Mouse (Mus musculus): ENCODE data around the gene Rhag. TPM values are rescaled to one million over a fixed set of nuclear protein-coding genes. Genes with fewer than 3 reads are reported as not detected.

Rhag gene
- polyA plus RNA-seq, 1 experiment from 2014 or later, result 0.82 TPM

DNA sequence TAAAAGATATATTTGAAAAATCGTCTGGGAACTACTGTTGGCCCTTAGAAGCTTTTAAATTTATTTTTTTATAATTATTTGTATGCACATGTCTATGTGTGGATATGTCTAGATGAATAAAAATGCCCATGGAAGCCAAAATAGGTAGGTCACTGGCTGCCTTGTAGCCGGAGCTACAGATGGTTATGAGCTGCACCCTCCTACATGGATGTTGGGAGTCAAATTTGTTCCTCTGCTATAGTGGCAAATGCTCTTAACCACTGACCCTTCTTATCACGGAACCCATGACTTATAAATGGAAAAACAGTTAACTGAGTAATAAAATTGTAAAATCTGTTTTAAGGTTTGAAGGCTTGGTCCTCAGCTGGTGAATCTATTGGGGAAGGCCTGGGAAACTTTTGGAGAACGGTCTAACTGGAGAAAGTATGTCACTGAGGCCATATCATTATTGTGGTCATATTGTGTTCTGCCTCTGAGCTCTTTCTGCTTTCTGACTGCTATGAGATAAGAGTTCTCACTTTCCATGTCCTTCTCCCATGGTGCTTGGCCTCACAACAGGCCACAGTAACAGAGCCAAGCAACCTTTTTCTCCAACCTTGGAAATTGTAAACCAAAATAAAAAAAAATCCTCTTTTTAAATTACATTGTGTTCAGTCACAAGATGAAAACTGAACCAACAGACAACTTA is 77.1 kb downstream of the Rhag start:
- Histone ChIP-seq H3K36me3 (ENCODE audit: insufficient read depth) (no peaks in the 10 kb centered on the region), H3K4me2 (no peak overlapping the region), H3K4me3 (ENCODE audit: low read depth, low read length) (no peak overlapping the region), H3K9me3 (ENCODE audit: low read depth, low read length) (no peaks in the 10 kb centered on the region), H3K27me3 (ENCODE audit: insufficient read depth, low read length) (no peaks in the 10 kb centered on the region), H3K4me1 (ENCODE audit: insufficient read depth) (no peaks in the 10 kb centered on the region), H3K9ac (no peak overlapping the region), H3K27ac (ENCODE audit: low read depth) (no peak overlapping the region)
- DNase-seq, result no peak
- 80% methylated on average over 4 of the region's 4 CpGs for WGBS
- ATAC-seq (ENCODE audit: insufficient read depth), result no peak
- TF ChIP-seq CTCF (IDR thresholded peaks at IDR 0.05; ENCODE audit: low read depth), result no peak

Other genes starting within 250 kb of the Rhag start
- not detected in 2 replicates for gene Esp6, start 249.6 kb upstream of the Rhag start, polyA plus RNA-seq (2014; fragmentation: Nextera tagmentation; extraction: Ambion mirVana)
- gene Esp4, start 212.5 kb upstream of the Rhag start, polyA plus RNA-seq (2014; fragmentation: Nextera tagmentation; extraction: Ambion mirVana), result not detected in 2 replicates
- not detected in 2 replicates for gene Esp3, start 179.1 kb upstream of the Rhag start, polyA plus RNA-seq (2014; fragmentation: Nextera tagmentation; extraction: Ambion mirVana)
- not detected in 2 replicates for gene Esp1, start 84.0 kb upstream of the Rhag start, polyA plus RNA-seq (2014; fragmentation: Nextera tagmentation; extraction: Ambion mirVana)
- not detected in 2 replicates for gene Crisp2, start 4.1 kb upstream of the Rhag start, polyA plus RNA-seq (2014; fragmentation: Nextera tagmentation; extraction: Ambion mirVana)
- 3.0 and 3.4 TPM in 2 replicates for gene 9130008F23Rik, start 69.4 kb downstream of the Rhag start, polyA plus RNA-seq (2014; fragmentation: Nextera tagmentation; extraction: Ambion mirVana)
- not detected in 2 replicates for gene Glyatl3, start 103.2 kb downstream of the Rhag start, polyA plus RNA-seq (2014; fragmentation: Nextera tagmentation; extraction: Ambion mirVana)
- gene Mut, start 123.6 kb downstream of the Rhag start, polyA plus RNA-seq (2014; fragmentation: Nextera tagmentation; extraction: Ambion mirVana), result 38.3 and 38.5 TPM in 2 replicates
- gene Cenpq, start 123.9 kb downstream of the Rhag start, polyA plus RNA-seq (2014; fragmentation: Nextera tagmentation; extraction: Ambion mirVana), result 33.3 and 35.6 TPM in 2 replicates